Mouse (Mus musculus) liver, embryonic 18 days (tissue): ENCODE data around the gene Zfp711. TPM values are rescaled to one million over a fixed set of nuclear protein-coding genes. Genes with fewer than 3 reads are reported as not detected.

Experiments used
- polyA plus RNA-seq: library from polyadenylated mRNA; depleted of rRNA; stranded (reverse); fragments of >200 nt; gene quantifications from 2 replicates; pipeline ENCODE4 v1.2.3, GENCODE M21; 2012; rRNA removed

Zfp711 gene
- polyA plus RNA-seq, result 0.32 and 0.45 TPM in 2 replicates

GRCm38 (mm10) chrX:112600511-112601305 lies at the start of gene Zfp711:
Gene Zfp711 (plus strand): TSS chrX:112600526.

Other genes with a start within 250 kb of the Zfp711 start
- not detected in 2 replicates for gene Satl1, start 193.7 kb upstream of the Zfp711 start, polyA plus RNA-seq
- gene 2010106E10Rik, start 105.3 kb upstream of the Zfp711 start, polyA plus RNA-seq, result not detected in 2 replicates
- 0.01 TPM in 1 of 2 replicates, not detected in the other for gene Pof1b, start 98.1 kb downstream of the Zfp711 start, polyA plus RNA-seq